Mouse (Mus musculus) kidney, adult 18-20 months (tissue): ENCODE measurements around the gene Pbxip1.

ENCODE experiments used
- DNase-seq: peaks from one replicate; pipeline ENCODE4 v3.0.0; 2021

Gene Pbxip1

GRCm38 (mm10) chr3:89436176-89437113, at the start of gene Pbxip1:
Pbxip1 (plus strand) TSS chr3:89436706.
- peak; percentile 76 for DNase-seq

- DNase-seq: no peak
Observed at GRCm38 (mm10) chr3:89387632-89388031, 48.9 kb upstream of the Pbxip1 start.

- peak; percentile 60 for DNase-seq
Observed at GRCm38 (mm10) chr3:89388134-89388881, 48.2 kb upstream of the Pbxip1 start.

GRCm38 (mm10) chr3:89388901-89389740, 47.4 kb upstream of the Pbxip1 start:
- DNase-seq: no peak

GRCm38 (mm10) chr3:89390111-89390515, 46.4 kb upstream of the Pbxip1 start:
- DNase-seq: peak; percentile 49

GRCm38 (mm10) chr3:89390699-89391662, 45.5 kb upstream of the Pbxip1 start:
- DNase-seq: peak; percentile 47

GRCm38 (mm10) chr3:89391663-89392511, 44.6 kb upstream of the Pbxip1 start:
- DNase-seq: peak; percentile 82

- DNase-seq: peak; percentile 61
Observed at GRCm38 (mm10) chr3:89392871-89393311, 43.6 kb upstream of the Pbxip1 start.

- peak; percentile 99 for DNase-seq
Observed at GRCm38 (mm10) chr3:89393605-89394004, 42.9 kb upstream of the Pbxip1 start.

- DNase-seq: peak; percentile 90
Observed at GRCm38 (mm10) chr3:89394006-89394893, 42.3 kb upstream of the Pbxip1 start, which contains the start of gene Zbtb7b. Zbtb7b (minus strand) TSS chr3:89394776.

- DNase-seq: peak; percentile 91
Observed at GRCm38 (mm10) chr3:89394894-89395256, 41.6 kb upstream of the Pbxip1 start.

GRCm38 (mm10) chr3:89395419-89395805, 41.1 kb upstream of the Pbxip1 start:
- DNase-seq: peak; percentile 35

- DNase-seq: peak; percentile 84
Observed at GRCm38 (mm10) chr3:89395806-89396653, 40.5 kb upstream of the Pbxip1 start.

GRCm38 (mm10) chr3:89396654-89397005, 39.9 kb upstream of the Pbxip1 start:
- DNase-seq: no peak

- no peak for DNase-seq
Observed at GRCm38 (mm10) chr3:89401329-89401728, 35.2 kb upstream of the Pbxip1 start.

GRCm38 (mm10) chr3:89402693-89403092, 33.8 kb upstream of the Pbxip1 start, which contains the start of gene Lenep:
Lenep (minus strand) TSS chr3:89402793.
- no peak for DNase-seq

GRCm38 (mm10) chr3:89406887-89407286, 29.6 kb upstream of the Pbxip1 start:
- DNase-seq: no peak

GRCm38 (mm10) chr3:89408448-89408847, 28.1 kb upstream of the Pbxip1 start:
- no peak for DNase-seq
